Mouse (Mus musculus) cortical plate, adult 2 months (tissue): ENCODE measurements at regions not wholly inside any gene's neighbourhood (a gene's known extent, or its start where the extent isn't known, plus 50 kb on each side); places are given as distances from the start of the nearest gene placed in this dataset.

ENCODE experiments used
- CTCF ChIP-seq: fragments of 200-500 bp; IDR thresholded peaks from 2 replicates; pipeline ENCODE4 v1.5.1; 2011; ENCODE audit warnings: mild to moderate bottlenecking, control low read depth, low read length; ENCODE audit not compliant: insufficient read depth; ENCODE audit errors: extremely low read depth
- POLR2A ChIP-seq: fragments of 200-500 bp; IDR thresholded peaks from 2 replicates; pipeline ENCODE4 v1.6.1; 2011; ENCODE audit warnings: mild to moderate bottlenecking, low read length, control low read depth; ENCODE audit not compliant: insufficient read depth; ENCODE audit errors: extremely low read depth

- TF ChIP-seq POLR2A (no peak), CTCF (no peak)
Observed at GRCm38 (mm10) chr7:135775832-135776433, 59.8 kb upstream of the Mki67 start.
